Mouse (Mus musculus) olfactory bulb, adult 2 months (tissue): ENCODE measurements around the gene Gm45711.

Experiments
- CTCF ChIP-seq: fragments of 200-500 bp; IDR thresholded peaks from 2 replicates; pipeline ENCODE4 v1.5.1; 2012; ENCODE audit warnings: low read depth, mild to moderate bottlenecking, low read length, moderate library complexity; ENCODE audit not compliant: insufficient read depth
- POLR2A ChIP-seq: fragments of 200-500 bp; IDR thresholded peaks from 2 replicates; pipeline ENCODE4 v1.6.1; 2012; ENCODE audit warnings: mild to moderate bottlenecking, low read depth, low read length, moderate library complexity; ENCODE audit not compliant: insufficient read depth

- TF ChIP-seq CTCF (no peak), POLR2A (no peak)
Measured at GRCm38 (mm10) chr8:104232919-104233318, 77.0 kb downstream of the Gm45711 start.
